Mouse (Mus musculus) heart, postnatal 0 days (tissue): ENCODE measurements around the gene Clcn3. TPM values are rescaled to one million over a fixed set of nuclear protein-coding genes. Genes with fewer than 3 reads are reported as not detected.

Source experiments
- ATAC-seq: fragments of 200-750 bp; cut with Nextera tagmentation; 2 replicates; pipeline ENCODE4 v1.8.0; 2017; ENCODE audit warnings: low read depth, moderate number of reproducible peaks, moderate library complexity; ENCODE audit not compliant: insufficient read depth
- DNase-seq: peaks from one replicate; pipeline ENCODE4 v3.0.0-alpha.2; 2016; ENCODE audit warnings: low spot score
- H3K27ac ChIP-seq: fragments of 300-500 bp; sonication (generic); 2 replicates; pipeline ENCODE4 v1.5.1; 2014; ENCODE audit warnings: low read depth, mild to moderate bottlenecking
- H3K27me3 ChIP-seq: fragments of 300-500 bp; sonication (generic); 2 replicates; pipeline ENCODE4 v1.6.1; 2014; ENCODE audit warnings: low read length, mixed read lengths; ENCODE audit not compliant: control insufficient read depth, insufficient read depth
- H3K36me3 ChIP-seq: fragments of 300-500 bp; sonication (generic); replicated peaks from 2 replicates; pipeline ENCODE4 v1.6.1; 2014; ENCODE audit warnings: low read length, mixed read lengths; ENCODE audit not compliant: control insufficient read depth, insufficient read depth
- H3K4me1 ChIP-seq: fragments of 300-500 bp; sonication (generic); 2 replicates; pipeline ENCODE4 v1.6.1; 2014; ENCODE audit warnings: antibody characterized with exemption; ENCODE audit not compliant: control insufficient read depth, insufficient read depth
- H3K4me2 ChIP-seq: fragments of 300-500 bp; sonication (generic); 2 replicates; pipeline ENCODE4 v1.6.1; 2014; ENCODE audit warnings: low read depth, mild to moderate bottlenecking, low read length, moderate library complexity
- H3K4me3 ChIP-seq: fragments of 300-500 bp; sonication (generic); 2 replicates; pipeline ENCODE4 v1.5.1; 2014; ENCODE audit warnings: low read depth, low read length
- H3K9ac ChIP-seq: fragments of 300-500 bp; sonication (generic); replicated peaks from 2 replicates; pipeline ENCODE4 v1.6.1; 2014; ENCODE audit warnings: low read depth, low read length, mixed read lengths
- H3K9me3 ChIP-seq: fragments of 300-500 bp; sonication (generic); replicated peaks from 2 replicates; pipeline ENCODE4 v1.6.1; 2016; ENCODE audit warnings: low read length; ENCODE audit not compliant: control insufficient read depth
- CTCF ChIP-seq: IDR thresholded peaks from 2 replicates; pipeline ENCODE4 v1.5.1; 2016; ENCODE audit warnings: antibody characterized with exemption, control low read depth, low read depth
- EP300 ChIP-seq: IDR thresholded peaks from 2 replicates; pipeline ENCODE4 v1.6.1; 2016; ENCODE audit warnings: antibody characterized with exemption, low read depth
- WGBS: fragments of 180-500 bp; shearing (Covaris S2); extraction: QIAGEN DNeasy Blood & Tissue Kit; methylation state at CpG from one replicate; pipeline ENCODE4 v1.1.7; 2014; 5-methylcytosine and 5-hydroxymethylcytosine counted together
- polyA plus RNA-seq: library from polyadenylated mRNA; unstranded; fragments of >200 nt; fragmentation: Nextera tagmentation; extraction: Ambion mirVana; gene quantifications from 2 replicates; pipeline ENCODE4 v1.2.1, GENCODE M21; 2015
- total RNA-seq: library from RNA; depleted of rRNA; stranded (reverse); fragments of >200 nt; gene quantifications from 2 replicates; pipeline ENCODE4 v1.2.3, GENCODE M21; 2014; ENCODE audit warnings: low replicate concordance

Clcn3 gene
- total and polyA plus RNA-seq, 2 experiments from 2014 or later: 17.0 to 30.3 TPM

DNA sequence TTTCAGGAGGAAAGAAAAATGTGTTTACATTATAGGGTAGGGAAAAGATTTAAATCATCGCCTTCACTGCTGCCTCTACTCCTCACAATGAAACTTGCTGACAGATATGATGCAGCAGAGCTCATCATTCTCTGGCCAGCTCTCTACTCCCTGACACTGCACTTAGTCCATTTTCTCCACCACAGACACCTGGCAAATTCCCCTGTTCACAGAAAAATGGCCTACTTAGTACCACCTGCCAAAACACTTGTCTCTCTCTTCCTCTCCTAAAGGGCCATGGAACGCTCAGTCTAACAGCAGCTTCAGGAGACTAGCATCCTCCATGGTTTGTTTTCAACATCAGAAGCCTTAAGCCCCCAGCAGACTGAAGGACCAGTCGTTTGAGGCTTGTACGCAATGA, 31.8 kb downstream of the Clcn3 start:
- H3K4me3 ChIP-seq: no peak overlapping the region
- no peaks in the 10 kb centered on the region for H3K27me3 ChIP-seq
- TF ChIP-seq EP300 (no peak), CTCF (no peak)
- no peak for ATAC-seq
- no peak overlapping the region for H3K27ac ChIP-seq
- WGBS: 72% methylated on average over 4 of the region's 4 CpGs
- no peaks in the 10 kb centered on the region for H3K9me3 ChIP-seq
- H3K4me1 ChIP-seq: peaks cover 14% of the 10 kb centered on the region; the same call in 1 of the 2 replicates
- H3K9ac ChIP-seq: no peak overlapping the region
- H3K4me2 ChIP-seq: no peak overlapping the region
- no peak for DNase-seq
- no peaks in the 10 kb centered on the region for H3K36me3 ChIP-seq

DNA sequence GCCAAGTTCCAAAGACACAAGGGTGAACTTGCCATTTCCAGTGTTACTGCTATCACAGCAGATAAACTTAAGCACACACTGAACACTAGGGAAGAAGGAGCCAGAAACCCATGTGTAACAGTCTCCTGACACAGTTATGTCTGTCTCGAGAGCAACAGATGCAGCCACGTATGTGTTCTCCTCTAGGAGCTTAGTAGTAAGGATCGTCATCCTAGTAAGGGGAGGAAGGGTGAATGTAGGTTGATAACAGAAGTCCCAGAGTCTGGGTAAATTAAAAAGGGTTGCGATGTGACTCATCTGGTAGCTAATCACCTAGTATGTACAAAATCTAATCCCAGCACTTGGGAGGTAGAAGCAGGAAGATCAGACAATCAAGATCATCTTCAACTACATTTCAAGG, 33.2 kb downstream of the Clcn3 start:
- peak overlapping the region; percentile 13 for H3K4me2 ChIP-seq
- H3K36me3 ChIP-seq: no peaks in the 10 kb centered on the region
- no peak overlapping the region for H3K4me3 ChIP-seq
- WGBS: 22% methylated on average over 4 of the region's 4 CpGs
- TF ChIP-seq EP300 (no peak), CTCF (no peak)
- H3K27ac ChIP-seq: peak overlapping the region; percentile 9
- peaks cover 14% of the 10 kb centered on the region; the same call in 1 of the 2 replicates for H3K4me1 ChIP-seq
- ATAC-seq: no peak
- H3K9ac ChIP-seq: no peak overlapping the region
- H3K9me3 ChIP-seq: no peaks in the 10 kb centered on the region
- H3K27me3 ChIP-seq: no peaks in the 10 kb centered on the region
- DNase-seq: no peak

DNA sequence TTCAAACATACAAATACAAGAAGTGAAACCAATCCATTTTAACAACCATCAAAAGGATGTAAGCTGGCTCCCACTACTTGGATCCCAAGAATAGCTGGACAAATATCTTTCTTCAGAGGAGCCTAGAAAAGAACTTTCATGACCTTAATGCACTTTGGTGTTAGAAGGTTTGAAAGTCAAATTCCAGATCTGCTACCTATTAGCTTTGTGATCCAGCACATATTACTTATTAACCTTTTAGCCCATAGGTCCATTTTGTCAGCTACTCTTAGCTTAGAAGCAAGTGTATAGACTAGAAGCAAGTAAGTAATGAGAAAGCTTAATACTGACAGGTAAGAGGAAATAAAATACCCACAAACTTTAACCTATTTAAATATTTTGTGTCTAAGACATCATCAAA, 35.6 kb downstream of the Clcn3 start:
- Histone ChIP-seq H3K4me3 (no peak overlapping the region), H3K36me3 (no peaks in the 10 kb centered on the region), H3K27me3 (no peaks in the 10 kb centered on the region), H3K4me2 (no peak overlapping the region), H3K9me3 (no peaks in the 10 kb centered on the region), H3K9ac (no peak overlapping the region), H3K27ac (no peak overlapping the region), H3K4me1 (peaks cover 9% of the 10 kb centered on the region; the same call in 1 of the 2 replicates)
- DNase-seq (no peak), ATAC-seq (no peak)
- TF ChIP-seq CTCF (no peak), EP300 (no peak)

DNA sequence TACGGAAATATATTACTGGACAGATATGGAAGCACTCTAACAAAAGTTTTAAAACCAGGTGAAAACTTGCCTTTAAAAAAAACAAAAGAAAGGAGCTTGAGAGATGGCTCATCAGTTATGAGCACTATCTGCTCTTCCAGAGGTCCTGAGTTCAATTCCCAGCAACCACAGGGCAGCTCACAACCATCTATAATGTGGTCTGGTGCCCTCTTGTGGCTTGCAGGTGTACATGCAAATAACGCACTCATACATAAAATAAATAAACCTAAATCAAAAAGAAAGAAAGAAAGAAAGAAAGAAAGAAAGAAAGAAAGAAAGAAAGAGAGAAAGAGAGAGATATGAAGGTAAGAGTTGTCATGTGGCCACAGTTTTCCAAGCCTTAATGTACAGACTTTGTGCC, 40.2 kb downstream of the Clcn3 start:
- no peaks in the 10 kb centered on the region for H3K27me3 ChIP-seq
- H3K4me1 ChIP-seq: no peaks in the 10 kb centered on the region
- H3K36me3 ChIP-seq: no peaks in the 10 kb centered on the region
- DNase-seq: no peak
- no peak for TF ChIP-seq CTCF
- TF ChIP-seq EP300: no peak
- no peaks in the 10 kb centered on the region for H3K9me3 ChIP-seq
- H3K4me2 ChIP-seq: no peak overlapping the region
- no peak overlapping the region for H3K4me3 ChIP-seq
- 94% methylated on average over 2 of the region's 2 CpGs for WGBS
- no peak overlapping the region for H3K9ac ChIP-seq
- H3K27ac ChIP-seq: no peak overlapping the region
- ATAC-seq: no peak

DNA sequence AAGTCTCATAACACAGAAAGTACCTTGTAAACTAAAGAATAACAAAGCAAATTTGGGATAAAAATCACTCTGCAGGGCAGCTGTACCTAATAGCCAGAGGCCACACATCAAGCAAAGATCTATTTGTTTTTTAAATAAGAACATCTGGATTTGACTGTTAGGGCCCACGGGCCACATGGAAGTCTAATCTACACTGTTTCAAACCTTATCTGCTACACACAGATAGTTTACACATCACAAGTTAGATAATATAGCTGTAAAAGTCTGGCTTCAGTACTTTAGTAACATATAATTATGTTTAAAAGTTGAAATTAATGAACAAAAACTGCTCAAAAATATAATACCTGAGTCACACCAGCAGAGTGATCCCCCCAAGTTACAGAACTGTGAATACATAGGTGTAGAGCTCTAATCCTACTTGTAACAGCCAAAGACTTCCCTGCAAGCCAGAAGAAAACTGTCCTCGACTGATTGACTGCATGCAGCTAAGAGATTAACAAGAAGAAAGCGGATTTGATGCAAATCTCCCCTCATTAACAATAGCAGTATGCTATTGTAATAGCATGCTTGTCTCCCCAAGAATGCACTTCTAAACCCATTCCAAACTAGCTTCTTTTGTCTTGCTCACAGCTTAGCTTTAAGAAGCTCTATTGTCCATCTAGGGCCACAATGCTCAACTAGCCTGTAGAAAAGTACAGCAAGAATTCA, 44.2 kb downstream of the Clcn3 start:
- Histone ChIP-seq H3K4me3 (no peak overlapping the region), H3K4me1 (no peaks in the 10 kb centered on the region), H3K27me3 (no peaks in the 10 kb centered on the region), H3K36me3 (peaks cover 8% of the 10 kb centered on the region), H3K9ac (no peak overlapping the region), H3K4me2 (no peak overlapping the region), H3K9me3 (no peaks in the 10 kb centered on the region), H3K27ac (no peak overlapping the region)
- no peak for TF ChIP-seq EP300
- ATAC-seq: no peak
- DNase-seq: no peak
- WGBS: 48% methylated on average over 3 of the region's 3 CpGs

DNA sequence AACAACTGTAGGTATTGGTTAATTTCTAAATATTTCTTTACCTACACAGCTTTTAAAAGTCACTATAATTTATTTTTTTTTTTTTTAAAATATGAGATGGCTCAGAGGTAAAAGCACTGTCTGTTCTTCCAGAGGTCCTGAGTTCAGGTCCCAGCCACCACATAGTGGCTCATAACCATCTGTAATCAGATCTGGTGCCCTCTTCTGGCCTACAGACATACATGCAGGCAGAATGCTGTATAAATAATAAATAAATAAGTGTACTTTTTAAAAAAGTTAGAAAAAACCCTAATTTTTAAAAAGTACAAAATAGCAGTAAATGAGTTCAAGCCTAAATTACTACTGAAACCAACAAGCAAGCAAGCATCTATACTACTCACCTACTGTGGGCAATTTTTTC, 49.5 kb downstream of the Clcn3 start:
- H3K27ac ChIP-seq: no peak overlapping the region
- H3K4me3 ChIP-seq: no peak overlapping the region
- no peak overlapping the region for H3K4me2 ChIP-seq
- H3K36me3 ChIP-seq: peaks cover 29% of the 10 kb centered on the region
- ATAC-seq (no peak), DNase-seq (no peak)
- H3K4me1 ChIP-seq: no peaks in the 10 kb centered on the region
- H3K9ac ChIP-seq: no peak overlapping the region
- TF ChIP-seq EP300 (no peak), CTCF (peak; percentile 33)
- H3K9me3 ChIP-seq: no peaks in the 10 kb centered on the region
- H3K27me3 ChIP-seq: no peaks in the 10 kb centered on the region
